Mouse (Mus musculus) olfactory bulb, adult 2 months (tissue): ENCODE results near the gene Galnt18.

Source experiments
- CTCF ChIP-seq: fragments of 200-500 bp; IDR thresholded peaks from 2 replicates; pipeline ENCODE4 v1.5.1; 2012; ENCODE audit warnings: low read depth, mild to moderate bottlenecking, low read length, moderate library complexity; ENCODE audit not compliant: insufficient read depth
- POLR2A ChIP-seq: fragments of 200-500 bp; IDR thresholded peaks from 2 replicates; pipeline ENCODE4 v1.6.1; 2012; ENCODE audit warnings: mild to moderate bottlenecking, low read depth, low read length, moderate library complexity; ENCODE audit not compliant: insufficient read depth

GRCm38 (mm10) chr7:111452000-111452399 lies 327.8 kb downstream of the Galnt18 start:
- no peak for TF ChIP-seq CTCF
- no peak for TF ChIP-seq POLR2A
